Comparison of ENCODE assay signal across 11 mouse cellular contexts in the genomic region with DNA sequence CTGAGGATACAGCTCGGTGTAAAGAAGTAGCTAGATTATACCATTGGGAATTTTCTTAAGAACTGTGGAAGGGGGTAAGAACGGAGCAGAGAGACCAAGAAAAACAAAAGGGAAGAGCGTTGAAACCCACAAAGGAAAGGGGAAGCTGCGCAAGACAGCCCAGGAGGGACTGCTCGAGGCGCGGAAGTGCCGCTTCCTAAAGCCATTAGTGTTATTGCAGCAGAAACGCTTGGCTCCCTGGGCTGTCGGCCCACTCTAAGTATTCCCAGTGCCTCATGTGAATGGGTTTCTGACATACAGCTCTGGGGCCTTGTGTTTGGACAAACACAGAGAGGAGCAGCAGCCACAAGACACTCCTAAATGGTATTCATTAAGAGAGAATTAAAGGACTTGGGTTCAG.
DNase-seq lines count a peak whose midpoint lies in the region; ATAC-seq and TF ChIP-seq lines count a peak whose summit lies in the region.
"Had no signal": no experiment of that assay in that cellular context is flagged by ENCODE, and none has a peak within 500 bp of the region (broad histone marks: within the 10 kb centered on the region; RNA-seq: fewer than 3 reads in every experiment).

No protein-coding gene starts in this region.

- whole genome bisulfite sequencing in kidney, adult 2 months = 63% methylated on average over 10 of the region's 10 CpGs
- 65% methylated on average over 10 of the region's 10 CpGs for WGBS in embryonic facial prominence, embryonic 10.5 days
- 41% methylated on average over 10 of the region's 10 CpGs for WGBS in kidney, embryonic 16.5 days
- 97% methylated on average over 10 of the region's 10 CpGs for WGBS in cerebellum, adult 2 months

- H3K27ac ChIP-seq in kidney, adult 2 months (ENCODE audit: insufficient read depth, low read depth, low read length) = no peak overlapping the region
- peak overlapping the region; percentile 66; the same call in 1 of the 2 replicates for H3K27ac ChIP-seq in embryonic facial prominence, embryonic 10.5 days (replicated peaks)
- peak overlapping the region; percentile 88 for H3K27ac ChIP-seq in kidney, embryonic 16.5 days (ENCODE audit: low read length)
- H3K27ac ChIP-seq in cerebellum, adult 2 months (ENCODE audit: insufficient read depth, low read length) = no peak overlapping the region

- H3K27me3 ChIP-seq in kidney, adult 2 months (replicated peaks; ENCODE audit: control insufficient read depth, insufficient read depth, low read length) = no peaks in the 10 kb centered on the region
- H3K27me3 ChIP-seq in embryonic facial prominence, embryonic 10.5 days (replicated peaks; ENCODE audit: low read depth, poor library complexity, severe bottlenecking) = no peaks in the 10 kb centered on the region
- H3K27me3 ChIP-seq in kidney, embryonic 16.5 days (ENCODE audit: insufficient read depth, low read length) = no peaks in the 10 kb centered on the region
- H3K27me3 ChIP-seq in cerebellum, adult 2 months (ENCODE audit: control insufficient read depth, insufficient read depth, low read length) = no peaks in the 10 kb centered on the region
- H3K27me3 ChIP-seq: hindbrain, embryonic 15.5 days had no signal

- no peak overlapping the region for H3K4me3 ChIP-seq in kidney, adult 2 months (ENCODE audit: insufficient read depth, low read depth, low read length)
- no peak overlapping the region for H3K4me3 ChIP-seq in embryonic facial prominence, embryonic 10.5 days
- no peak overlapping the region for H3K4me3 ChIP-seq in kidney, embryonic 16.5 days (ENCODE audit: low read length)
- H3K4me3 ChIP-seq in cerebellum, adult 2 months (replicated peaks; ENCODE audit: insufficient read depth, low read depth, low read length) = no peak overlapping the region
- H3K4me3 ChIP-seq: erythroblast, embryonic 14.5 days; hindbrain, embryonic 15.5 days had no signal

- no peak for TF ChIP-seq CTCF in kidney, adult 2 months (conservative IDR thresholded peaks at IDR 0.05; ENCODE audit: insufficient read depth, insufficient read length, low read depth, low read length)
- no peak for TF ChIP-seq CTCF in cerebellum, adult 2 months (IDR thresholded peaks at IDR 0.05; ENCODE audit: borderline replicate concordance, insufficient read depth, low read depth, low read length)

- DNase-seq in kidney, adult 2 months = peak; percentile 51
- DNase-seq in kidney, adult 9 months = no peak
- no peak for DNase-seq in embryonic facial prominence, embryonic 10.5 days (ENCODE audit: low spot score)
- no peak for DNase-seq in urinary bladder, postnatal 14 days (ENCODE audit: low spot score)
- no peak for DNase-seq in cerebellum, adult 2 months
- no peak for DNase-seq in frontal cortex, adult 2 months (ENCODE audit: extremely low spot score in 1 of 2, low spot score in 1 of 2)

- H3K4me2 ChIP-seq in kidney, embryonic 16.5 days (replicated peaks; ENCODE audit: low read depth, low read length) = no peak overlapping the region
- H3K4me2 ChIP-seq: hindbrain, embryonic 15.5 days had no signal

- H3K36me3 ChIP-seq in kidney, adult 2 months (ENCODE audit: control insufficient read depth, insufficient read depth, low read length) = no peaks in the 10 kb centered on the region
- H3K36me3 ChIP-seq in embryonic facial prominence, embryonic 10.5 days (replicated peaks) = no peaks in the 10 kb centered on the region
- no peaks in the 10 kb centered on the region for H3K36me3 ChIP-seq in kidney, embryonic 16.5 days (ENCODE audit: insufficient read depth, low read length)
- H3K36me3 ChIP-seq: G1E; hindbrain, embryonic 15.5 days had no signal

- ATAC-seq in kidney, embryonic 16.5 days (ENCODE audit: low FRiP score, low TSS enrichment) = no peak
- peak; percentile 68 for ATAC-seq in megakaryocyte progenitor cell, adult 5-6 weeks (replicated peaks; ENCODE audit: poor library complexity)

- no peak overlapping the region for H3K9ac ChIP-seq in kidney, embryonic 16.5 days (replicated peaks; ENCODE audit: low read length)
- H3K9ac ChIP-seq: hindbrain, embryonic 15.5 days had no signal

- no peaks in the 10 kb centered on the region for H3K9me3 ChIP-seq in embryonic facial prominence, embryonic 10.5 days
- H3K9me3 ChIP-seq in kidney, embryonic 16.5 days (ENCODE audit: low read length) = no peaks in the 10 kb centered on the region
- H3K9me3 ChIP-seq: G1E; hindbrain, embryonic 15.5 days had no signal

- no peak for TF ChIP-seq POLR2A in kidney, adult 2 months (IDR thresholded peaks at IDR 0.05; ENCODE audit: low read depth, low read length)
- no peak for TF ChIP-seq POLR2A in cerebellum, adult 2 months (IDR thresholded peaks at IDR 0.05; ENCODE audit: borderline replicate concordance, insufficient read depth, low read length)

- 0 out of 2 replicates have a peak, but pooled peaks cover 2% of the 10 kb centered on the region for H3K4me1 ChIP-seq in kidney, adult 2 months (ENCODE audit: control insufficient read depth, insufficient read depth, low read length)
- peaks cover 50% of the 10 kb centered on the region for H3K4me1 ChIP-seq in embryonic facial prominence, embryonic 10.5 days
- peaks cover 42% of the 10 kb centered on the region for H3K4me1 ChIP-seq in kidney, embryonic 16.5 days (ENCODE audit: insufficient read depth, low read length)
- no peaks in the 10 kb centered on the region for H3K4me1 ChIP-seq in cerebellum, adult 2 months (ENCODE audit: control insufficient read depth, insufficient read depth, low read length)

Comparison
In these comparisons a context has a peak if more than half of its experiments do, and no peak if none do; other contexts are left out.
1. H3K27ac ChIP-seq: peak in embryonic facial prominence, embryonic 10.5 days (single experiment) and kidney, embryonic 16.5 days (single experiment); none in kidney, adult 2 months (single experiment) and cerebellum, adult 2 months (single experiment).